Mouse (Mus musculus) heart, adult 2 months (tissue): ENCODE data around the gene Gm20388.

Source experiments
- CTCF ChIP-seq: fragments of 200-600 bp; IDR thresholded peaks from 2 replicates; pipeline ENCODE4 v1.8.1; 2022; ENCODE audit warnings: antibody characterized with exemption, mild to moderate bottlenecking, moderate library complexity
- EP300 ChIP-seq: fragments of 200-500 bp; IDR thresholded peaks from 2 replicates; pipeline ENCODE4 v1.6.1; 2011; ENCODE audit warnings: low read depth, low read length, control low read depth; ENCODE audit not compliant: insufficient read depth
- POLR2A ChIP-seq: fragments of 200-500 bp; IDR thresholded peaks from 2 replicates; pipeline ENCODE4 v1.6.1; 2011; ENCODE audit warnings: mild to moderate bottlenecking, low read depth, low read length, control low read depth; ENCODE audit not compliant: insufficient read depth

DNA sequence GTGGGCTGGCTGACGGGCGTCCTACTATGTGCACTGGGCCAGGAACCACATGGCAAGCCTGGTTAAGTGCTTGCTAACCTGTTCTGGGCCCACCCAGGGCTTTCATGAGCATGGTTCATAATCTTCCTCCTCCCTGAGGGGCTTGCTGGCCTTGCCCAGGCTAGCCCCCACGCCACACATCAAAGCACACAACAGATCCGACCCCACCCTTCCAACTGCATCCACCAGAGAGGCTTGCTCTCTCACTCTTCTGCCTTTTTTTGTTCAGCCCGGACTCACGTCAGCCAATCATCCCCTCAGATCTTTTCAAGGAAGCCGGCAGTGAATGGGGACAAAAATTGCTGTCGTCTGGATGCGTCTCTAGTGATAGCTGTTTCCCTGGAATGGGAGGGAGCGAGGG lies 430.5 kb downstream of the Gm20388 start:
- no peak for TF ChIP-seq CTCF
- TF ChIP-seq POLR2A, result no peak
- no peak for TF ChIP-seq EP300
